Mouse (Mus musculus) limb, embryonic 14.5 days (tissue): ENCODE data around the gene Wdr82. TPM values are rescaled to one million over a fixed set of nuclear protein-coding genes. Genes with fewer than 3 reads are reported as not detected.
"Not testable (repeated sequence)": the region's sequence is repeated elsewhere in the genome, so short reads cannot be mapped to it uniquely, and the experiment has no call there.

Source experiments
- ATAC-seq: fragments of 200-750 bp; cut with Nextera tagmentation; 2 replicates; pipeline ENCODE4 v1.8.0; 2017; ENCODE audit warnings: low read depth, moderate number of reproducible peaks, moderate TSS enrichment; ENCODE audit not compliant: low FRiP score
- DNase-seq: peaks from one replicate; pipeline ENCODE4 v3.0.0-alpha.2; 2015; ENCODE audit warnings: low spot score
- H3K27ac ChIP-seq: fragments of 300-500 bp; sonication (generic); replicated peaks from 2 replicates; pipeline ENCODE4 v1.5.1; 2014; ENCODE audit warnings: low read depth, mild to moderate bottlenecking, low read length, moderate library complexity, mixed read lengths
- H3K27me3 ChIP-seq: fragments of 300-500 bp; sonication (generic); 2 replicates; pipeline ENCODE4 v1.6.1; 2014; ENCODE audit warnings: low read length, mixed read lengths; ENCODE audit not compliant: control insufficient read depth, insufficient read depth
- H3K36me3 ChIP-seq: fragments of 300-500 bp; sonication (generic); 2 replicates; pipeline ENCODE4 v1.6.1; 2014; ENCODE audit warnings: mild to moderate bottlenecking, low read length, moderate library complexity, mixed read lengths; ENCODE audit not compliant: control insufficient read depth, insufficient read depth
- H3K4me1 ChIP-seq: fragments of 300-500 bp; sonication (generic); 2 replicates; pipeline ENCODE4 v1.6.1; 2014; ENCODE audit warnings: antibody characterized with exemption, low read length, mixed read lengths; ENCODE audit not compliant: control insufficient read depth, insufficient read depth
- H3K4me2 ChIP-seq: fragments of 300-500 bp; sonication (generic); replicated peaks from 2 replicates; pipeline ENCODE4 v1.6.1; 2014; ENCODE audit warnings: low read depth, mild to moderate bottlenecking, low read length, moderate library complexity; ENCODE audit not compliant: severe bottlenecking
- H3K4me3 ChIP-seq: fragments of 300-500 bp; sonication (generic); replicated peaks from 2 replicates; pipeline ENCODE4 v1.5.1; 2014; ENCODE audit warnings: low read length
- H3K9ac ChIP-seq: fragments of 300-500 bp; sonication (generic); 2 replicates; pipeline ENCODE4 v1.6.1; 2014; ENCODE audit warnings: mild to moderate bottlenecking, low read depth, low read length, moderate library complexity; ENCODE audit not compliant: severe bottlenecking
- H3K9me3 ChIP-seq: fragments of 300-500 bp; sonication (generic); 2 replicates; pipeline ENCODE4 v1.6.1; 2016; ENCODE audit warnings: low read length; ENCODE audit not compliant: control insufficient read depth
- POLR2A ChIP-seq: fragments of 200-500 bp; IDR thresholded peaks from 2 replicates; pipeline ENCODE4 v1.8.0; 2012; ENCODE audit warnings: inconsistent platforms, mild to moderate bottlenecking, moderate library complexity, borderline replicate concordance; ENCODE audit not compliant: insufficient read depth, insufficient read length; ENCODE audit errors: extremely low read depth
- WGBS: fragments of 180-500 bp; shearing (Covaris S2); extraction: QIAGEN DNeasy Blood & Tissue Kit; methylation state at CpG from one replicate; pipeline ENCODE4 v1.1.7; 2014; 5-methylcytosine and 5-hydroxymethylcytosine counted together
- polyA plus RNA-seq, 2 experiments: library from polyadenylated mRNA; depleted of rRNA in 1 of 2; stranded (reverse) in 1 of 2; unstranded in 1 of 2; fragments of >200 nt; fragmentation: Nextera tagmentation in 1 of 2; extraction: Ambion mirVana in 1 of 2; gene quantifications; 2 replicates each; pipeline versions ENCODE4 v1.2.1 to v1.2.3; 2012 to 2014

The Wdr82 gene
- polyA plus RNA-seq, 2 experiments = 30.2 to 104 TPM

DNA sequence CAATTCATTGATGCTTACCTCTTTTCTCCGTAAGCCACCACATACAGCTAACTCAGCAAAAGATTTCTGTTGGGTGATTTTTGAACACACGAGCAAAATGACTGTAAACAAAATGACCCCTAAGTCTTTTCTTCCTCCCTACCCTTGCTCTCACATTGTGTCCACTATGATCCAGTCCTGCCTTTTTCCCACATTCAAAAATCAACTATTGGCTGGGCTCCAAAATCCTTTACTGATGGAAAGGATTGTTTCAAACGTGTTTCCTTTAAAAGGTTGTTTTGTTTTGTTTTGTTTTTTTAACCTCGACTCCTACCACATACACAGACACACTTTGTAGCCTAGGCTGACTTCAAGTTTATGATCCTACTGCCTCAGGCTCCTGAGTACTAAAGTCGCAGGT is 10.3 kb upstream of the Wdr82 start:
- H3K27me3 ChIP-seq = no peaks in the 10 kb centered on the region
- no peak for ATAC-seq
- no peaks in the 10 kb centered on the region for H3K36me3 ChIP-seq
- H3K4me1 ChIP-seq = no peaks in the 10 kb centered on the region
- H3K4me3 ChIP-seq = peak overlapping the region; percentile 47
- no peaks in the 10 kb centered on the region for H3K9me3 ChIP-seq
- no peak for DNase-seq
- peak overlapping the region; percentile 63 for H3K4me2 ChIP-seq
- peak overlapping the region; percentile 56 for H3K9ac ChIP-seq
- H3K27ac ChIP-seq = peak overlapping the region; percentile 86
- TF ChIP-seq POLR2A = no peak
- 34% methylated on average over 5 of the region's 5 CpGs for WGBS

DNA sequence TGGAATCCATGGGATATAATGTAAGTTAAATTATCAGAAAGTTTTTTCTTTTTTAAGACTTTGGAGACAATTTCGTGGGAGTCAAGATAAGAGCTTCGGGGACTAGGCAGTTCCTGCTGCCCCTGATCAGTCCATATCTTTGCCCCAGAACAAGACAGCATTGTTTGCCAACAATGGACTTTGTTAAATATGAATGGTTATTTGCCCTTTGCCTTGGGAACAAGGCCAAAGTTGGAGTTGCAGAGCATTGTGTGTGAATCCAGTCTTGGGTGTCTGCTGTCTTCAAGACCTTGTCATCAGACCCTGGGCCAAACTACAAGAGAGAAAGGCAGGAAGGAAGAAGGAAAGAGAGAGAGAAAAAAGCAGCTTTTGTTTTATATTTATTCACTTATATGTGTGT is 4.0 kb upstream of the Wdr82 start:
- Histone ChIP-seq H3K9ac (no peak overlapping the region), H3K9me3 (no peaks in the 10 kb centered on the region), H3K4me1 (peaks cover 5% of the 10 kb centered on the region; the same call in 1 of the 2 replicates), H3K4me3 (no peak overlapping the region), H3K36me3 (no peaks in the 10 kb centered on the region), H3K27me3 (no peaks in the 10 kb centered on the region), H3K27ac (no peak overlapping the region), H3K4me2 (no peak overlapping the region)
- TF ChIP-seq POLR2A = no peak
- WGBS = 84% methylated on average over 2 of the region's 2 CpGs
- DNase-seq = no peak
- no peak for ATAC-seq

DNA sequence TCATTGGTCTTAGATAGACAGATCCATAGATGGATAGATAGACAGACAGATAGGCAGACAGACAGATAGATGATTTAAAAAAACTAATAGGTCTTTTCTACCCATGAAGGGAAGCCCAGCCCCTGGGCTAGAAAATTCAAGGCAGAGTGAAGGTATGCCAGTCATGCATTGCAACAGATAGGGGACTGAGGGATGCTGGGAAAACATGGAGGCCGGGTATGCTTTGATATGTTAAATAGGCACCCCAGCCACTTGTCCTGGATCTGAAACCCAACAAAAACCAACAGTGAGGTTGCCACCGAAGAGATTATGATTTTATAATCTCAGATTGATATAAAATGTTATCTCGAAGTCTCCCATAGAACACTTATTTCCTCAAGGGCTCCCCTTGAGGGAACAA is 3.5 kb upstream of the Wdr82 start:
- H3K36me3 ChIP-seq = no peaks in the 10 kb centered on the region
- DNase-seq (no peak), ATAC-seq (no peak)
- no peak for TF ChIP-seq POLR2A
- no peak overlapping the region for H3K27ac ChIP-seq
- no peak overlapping the region for H3K4me3 ChIP-seq
- no peak overlapping the region for H3K9ac ChIP-seq
- no peaks in the 10 kb centered on the region for H3K9me3 ChIP-seq
- peaks cover 5% of the 10 kb centered on the region; the same call in 1 of the 2 replicates for H3K4me1 ChIP-seq
- WGBS = 75% methylated on average over 3 of the region's 3 CpGs
- H3K27me3 ChIP-seq = no peaks in the 10 kb centered on the region
- H3K4me2 ChIP-seq = no peak overlapping the region

DNA sequence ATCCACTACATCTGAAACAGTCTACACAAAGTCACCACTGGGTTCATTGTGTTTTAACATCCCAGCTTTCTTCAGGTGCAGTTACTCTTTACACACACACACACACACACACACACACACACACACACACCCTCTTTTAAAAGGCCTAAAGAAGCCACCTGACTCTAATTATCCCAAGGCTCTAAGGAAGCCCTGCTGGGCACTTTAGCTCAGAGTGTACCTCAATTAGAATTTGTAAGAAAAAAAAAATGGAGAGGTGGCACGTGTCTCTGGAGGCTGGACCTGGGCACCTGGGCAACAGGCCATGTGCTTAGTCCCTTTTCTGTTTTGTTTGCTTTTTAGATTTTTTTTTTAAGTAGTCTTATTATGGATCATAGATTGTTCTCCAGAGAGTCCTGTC is 3.0 kb upstream of the Wdr82 start:
- ATAC-seq (no peak), DNase-seq (no peak)
- TF ChIP-seq POLR2A = no peak
- Histone ChIP-seq H3K4me2 (no peak overlapping the region), H3K4me3 (no peak overlapping the region), H3K9ac (no peak overlapping the region), H3K27ac (no peak overlapping the region), H3K4me1 (peaks cover 5% of the 10 kb centered on the region; the same call in 1 of the 2 replicates), H3K9me3 (no peaks in the 10 kb centered on the region), H3K27me3 (no peaks in the 10 kb centered on the region), H3K36me3 (no peaks in the 10 kb centered on the region)
- 17% methylated on average over 1 of the region's 1 CpGs for WGBS

DNA sequence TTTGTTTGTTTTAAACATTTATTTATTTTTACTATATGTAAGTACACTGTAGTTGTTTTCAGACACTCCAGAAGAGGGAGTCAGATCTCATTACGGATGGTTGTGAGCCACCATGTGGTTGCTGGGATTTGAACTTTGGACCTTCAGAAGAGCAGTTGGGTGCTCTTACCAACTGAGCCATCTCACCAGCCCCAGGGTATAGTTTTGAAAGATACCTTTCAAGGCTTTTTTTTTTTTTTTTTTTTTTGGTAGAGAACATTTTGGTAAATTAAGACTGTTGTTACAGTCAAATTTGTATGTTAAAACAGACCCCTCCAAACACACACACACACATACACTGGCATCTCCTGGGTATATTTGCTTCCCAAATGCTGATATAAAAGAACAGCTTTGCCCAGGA is 1.7 kb upstream of the Wdr82 start:
- not testable (repeated sequence) for H3K9me3 ChIP-seq, H3K27me3 ChIP-seq, ATAC-seq, H3K27ac ChIP-seq, H3K4me3 ChIP-seq, H3K9ac ChIP-seq, H3K4me2 ChIP-seq, DNase-seq, H3K36me3 ChIP-seq
- H3K4me1 ChIP-seq = peaks cover 16% of the 10 kb centered on the region
- 100% methylated on average over 1 of the region's 1 CpGs for WGBS

DNA sequence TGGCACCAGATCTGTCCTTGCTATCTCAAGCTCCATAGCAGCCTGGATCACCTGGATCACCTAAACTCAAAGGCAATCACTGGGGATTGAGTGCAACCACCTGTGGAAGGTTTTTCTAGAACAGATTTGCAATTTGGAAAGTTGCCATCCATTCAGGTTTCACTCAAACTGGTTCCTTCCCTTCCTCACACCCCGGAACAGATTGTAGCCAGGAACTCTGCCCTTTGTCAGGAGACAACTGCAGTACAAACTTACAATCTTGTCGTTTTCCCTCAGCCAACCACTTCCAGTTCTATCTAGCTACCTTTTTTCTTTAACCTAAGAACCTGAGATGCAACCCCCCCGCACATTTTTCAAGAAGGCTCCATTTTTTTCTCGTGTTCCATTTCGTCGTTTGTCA is 811 bp upstream of the Wdr82 start:
- no peaks in the 10 kb centered on the region for H3K9me3 ChIP-seq
- peaks cover 17% of the 10 kb centered on the region for H3K4me1 ChIP-seq
- H3K9ac ChIP-seq = no peak overlapping the region
- H3K4me3 ChIP-seq = peak overlapping the region; percentile 76
- DNase-seq (peak; percentile 39), ATAC-seq (no peak)
- H3K4me2 ChIP-seq = peak overlapping the region; percentile 73
- H3K27ac ChIP-seq = no peak overlapping the region
- H3K36me3 ChIP-seq = no peaks in the 10 kb centered on the region
- no peaks in the 10 kb centered on the region for H3K27me3 ChIP-seq
- no peak for TF ChIP-seq POLR2A
- 23% methylated on average over 6 of the region's 6 CpGs for WGBS
